Mouse (Mus musculus) heart, embryonic 13.5 days (tissue): ENCODE measurements around the gene Gm11595. TPM values are rescaled to one million over a fixed set of nuclear protein-coding genes. Genes with fewer than 3 reads are reported as not detected.
"Not testable (repeated sequence)": the region's sequence is repeated elsewhere in the genome, so short reads cannot be mapped to it uniquely, and the experiment has no call there.

ENCODE experiments used
- ATAC-seq: fragments of 200-750 bp; cut with Nextera tagmentation; 2 replicates; pipeline ENCODE4 v1.8.0; 2017; ENCODE audit warnings: moderate TSS enrichment; ENCODE audit not compliant: insufficient number of reproducible peaks, low FRiP score, low TSS enrichment; ENCODE audit errors: extremely low read depth
- H3K27ac ChIP-seq: fragments of 300-500 bp; sonication (generic); replicated peaks from 2 replicates; pipeline ENCODE4 v1.5.1; 2015; ENCODE audit warnings: moderate library complexity, mild to moderate bottlenecking, inconsistent platforms
- H3K27me3 ChIP-seq: fragments of 300-500 bp; sonication (generic); replicated peaks from 2 replicates; pipeline ENCODE4 v1.6.1; 2015; ENCODE audit warnings: mild to moderate bottlenecking, inconsistent platforms
- H3K36me3 ChIP-seq: fragments of 300-500 bp; sonication (generic); 2 replicates; pipeline ENCODE4 v1.6.1; 2015; ENCODE audit warnings: mild to moderate bottlenecking, inconsistent platforms
- H3K4me1 ChIP-seq: fragments of 300-500 bp; sonication (generic); 2 replicates; pipeline ENCODE4 v1.6.1; 2015; ENCODE audit warnings: inconsistent platforms
- H3K4me2 ChIP-seq: fragments of 300-500 bp; sonication (generic); 2 replicates; pipeline ENCODE4 v1.6.1; 2015; ENCODE audit warnings: inconsistent platforms, mild to moderate bottlenecking, moderate library complexity
- H3K4me3 ChIP-seq: fragments of 300-500 bp; sonication (generic); 2 replicates; pipeline ENCODE4 v1.5.1; 2015; ENCODE audit warnings: moderate library complexity, mild to moderate bottlenecking, inconsistent platforms
- H3K9ac ChIP-seq: fragments of 300-500 bp; sonication (generic); 2 replicates; pipeline ENCODE4 v1.6.1; 2015; ENCODE audit warnings: inconsistent platforms, mild to moderate bottlenecking, moderate library complexity
- H3K9me3 ChIP-seq: fragments of 300-500 bp; sonication (generic); 2 replicates; pipeline ENCODE4 v1.6.1; 2016; ENCODE audit warnings: inconsistent platforms
- WGBS: fragments of 180-500 bp; shearing (Covaris S2); methylation state at CpG from one replicate; pipeline ENCODE4 v1.1.7; 2015; ENCODE audit warnings: mixed read lengths; 5-methylcytosine and 5-hydroxymethylcytosine counted together
- polyA plus RNA-seq: library from polyadenylated mRNA; unstranded; fragments of >200 nt; fragmentation: Nextera tagmentation; extraction: Ambion mirVana; gene quantifications from 2 replicates; pipeline ENCODE4 v1.2.1, GENCODE M21; 2015

Gm11595 gene
- not detected in 2 replicates for polyA plus RNA-seq

- ATAC-seq, H3K4me1 ChIP-seq, H3K27me3 ChIP-seq, H3K4me3 ChIP-seq, H3K4me2 ChIP-seq, H3K27ac ChIP-seq, H3K9ac ChIP-seq, H3K9me3 ChIP-seq, H3K36me3 ChIP-seq: not testable (repeated sequence)
These were observed at the start of gene Gm11595 for GRCm38 (mm10) chr11:99772813-99773212. TSS of gene Gm11595 (minus strand) at chr11:99772913.

- WGBS, result 71% methylated on average over 2 of the region's 2 CpGs
- H3K9me3 ChIP-seq, H3K27ac ChIP-seq, H3K4me3 ChIP-seq, H3K27me3 ChIP-seq, H3K9ac ChIP-seq, H3K4me1 ChIP-seq, H3K36me3 ChIP-seq, H3K4me2 ChIP-seq, ATAC-seq: not testable (repeated sequence)
These were observed 42.9 kb upstream of the Gm11595 start, which contains the start of gene Gm11564 for GRCm38 (mm10) chr11:99815566-99815965. TSS of gene Gm11564 (minus strand) at chr11:99815666.

GRCm38 (mm10) chr11:99809792-99810191, 37.1 kb upstream of the Gm11595 start, which contains the start of gene Krtap4-13:
TSS of gene Krtap4-13 (minus strand) at chr11:99809892.
- not testable (repeated sequence) for H3K4me1 ChIP-seq, H3K27ac ChIP-seq, ATAC-seq, H3K4me2 ChIP-seq, H3K9ac ChIP-seq, H3K36me3 ChIP-seq, H3K27me3 ChIP-seq, H3K4me3 ChIP-seq, H3K9me3 ChIP-seq

- not testable (repeated sequence) for H3K4me2 ChIP-seq
- no CpG with 5 or more reads among the region's 1 CpGs for whole genome bisulfite sequencing
These were observed 31.6 kb upstream of the Gm11595 start, which contains the start of gene Gm11554 for GRCm38 (mm10) chr11:99804346-99804745. TSS of gene Gm11554 (minus strand) at chr11:99804446.

GRCm38 (mm10) chr11:99798832-99799231, 26.1 kb upstream of the Gm11595 start, which contains the start of gene Gm11569:
TSS of gene Gm11569 (minus strand) at chr11:99798932.
- not testable (repeated sequence) for H3K4me2 ChIP-seq, H3K4me3 ChIP-seq, H3K36me3 ChIP-seq, H3K9ac ChIP-seq, H3K9me3 ChIP-seq, H3K4me1 ChIP-seq, H3K27me3 ChIP-seq, ATAC-seq, H3K27ac ChIP-seq
- no CpG with 5 or more reads among the region's 1 CpGs for WGBS

More at GRCm38 (mm10) chr11:99804346-99804745, 31.6 kb upstream of the Gm11595 start, which contains the start of gene Gm11554:
- H3K9ac ChIP-seq, ATAC-seq, H3K36me3 ChIP-seq, H3K27me3 ChIP-seq, H3K4me1 ChIP-seq, H3K4me3 ChIP-seq, H3K9me3 ChIP-seq, H3K27ac ChIP-seq: not testable (repeated sequence)

GRCm38 (mm10) chr11:99793367-99793766, 20.7 kb upstream of the Gm11595 start, which contains the start of gene Gm11596:
TSS of gene Gm11596 (minus strand) at chr11:99793467.
- no peak within 1 kb of the TSS for H3K4me2 ChIP-seq
- 76% methylated on average over 2 of the region's 2 CpGs for WGBS
- 0 out of 2 replicates have a peak, but pooled peaks cover 4% of the 10 kb centered on the region for H3K27me3 ChIP-seq
- H3K27ac ChIP-seq, result no peak within 1 kb of the TSS
- H3K9ac ChIP-seq, result no peak within 1 kb of the TSS
- no peaks in the 10 kb centered on the region for H3K4me1 ChIP-seq
- H3K4me3 ChIP-seq, result no peak within 1 kb of the TSS
- ATAC-seq, result no peak
- H3K9me3 ChIP-seq, result no peaks in the 10 kb centered on the region
- H3K36me3 ChIP-seq, result no peaks in the 10 kb centered on the region

GRCm38 (mm10) chr11:99784900-99785299, 12.2 kb upstream of the Gm11595 start, which contains the start of gene Krtap4-9:
TSS of gene Krtap4-9 (plus strand) at chr11:99785200.
- ATAC-seq, H3K36me3 ChIP-seq, H3K9me3 ChIP-seq, H3K4me2 ChIP-seq, H3K27ac ChIP-seq, H3K4me3 ChIP-seq, H3K9ac ChIP-seq, H3K27me3 ChIP-seq, H3K4me1 ChIP-seq: not testable (repeated sequence)

GRCm38 (mm10) chr11:99780604-99781003, 7.9 kb upstream of the Gm11595 start, which contains the start of gene Krtap4-8:
TSS of gene Krtap4-8 (minus strand) at chr11:99780704.
- Histone ChIP-seq H3K27me3 (no peaks in the 10 kb centered on the region), H3K36me3 (no peaks in the 10 kb centered on the region), H3K9ac (no peak within 1 kb of the TSS), H3K4me2 (no peak within 1 kb of the TSS), H3K27ac (no peak within 1 kb of the TSS), H3K4me1 (peaks cover 4% of the 10 kb centered on the region; the same call in 1 of the 2 replicates), H3K4me3 (no peak within 1 kb of the TSS), H3K9me3 (no peaks in the 10 kb centered on the region)
- WGBS, result 90% methylated on average over 2 of the region's 2 CpGs
- no peak for ATAC-seq

GRCm38 (mm10) chr11:99778401-99778800, 5.7 kb upstream of the Gm11595 start:
- H3K9me3 ChIP-seq, result no peaks in the 10 kb centered on the region
- H3K27ac ChIP-seq, result no peak overlapping the region
- WGBS, result 66% methylated on average over 7 of the region's 7 CpGs

GRCm38 (mm10) chr11:99768410-99768809, 4.3 kb downstream of the Gm11595 start:
- ATAC-seq, result no peak

More at GRCm38 (mm10) chr11:99778401-99778800, 5.7 kb upstream of the Gm11595 start:
- no peaks in the 10 kb centered on the region for H3K27me3 ChIP-seq
- no peak overlapping the region for H3K9ac ChIP-seq
- ATAC-seq, result no peak
- H3K4me3 ChIP-seq, result no peak overlapping the region
- no peaks in the 10 kb centered on the region for H3K36me3 ChIP-seq
- H3K4me1 ChIP-seq, result peaks cover 4% of the 10 kb centered on the region; the same call in 1 of the 2 replicates
- no peak overlapping the region for H3K4me2 ChIP-seq

GRCm38 (mm10) chr11:99758877-99759276, 13.8 kb downstream of the Gm11595 start:
- ATAC-seq, result no peak
- H3K36me3 ChIP-seq, result no peaks in the 10 kb centered on the region
- H3K4me1 ChIP-seq, result no peaks in the 10 kb centered on the region
- WGBS, result 80% methylated on average over 1 of the region's 1 CpGs
- H3K4me2 ChIP-seq, result no peak overlapping the region
- no peak overlapping the region for H3K27ac ChIP-seq
- H3K9me3 ChIP-seq, result no peaks in the 10 kb centered on the region
- no peak overlapping the region for H3K4me3 ChIP-seq
- H3K27me3 ChIP-seq, result no peaks in the 10 kb centered on the region
- H3K9ac ChIP-seq, result no peak overlapping the region

More at GRCm38 (mm10) chr11:99768410-99768809, 4.3 kb downstream of the Gm11595 start:
- Histone ChIP-seq H3K9me3 (no peaks in the 10 kb centered on the region), H3K36me3 (no peaks in the 10 kb centered on the region), H3K27ac (no peak overlapping the region), H3K4me1 (no peaks in the 10 kb centered on the region), H3K9ac (no peak overlapping the region), H3K27me3 (no peaks in the 10 kb centered on the region), H3K4me3 (no peak overlapping the region), H3K4me2 (no peak overlapping the region)
- WGBS, result 62% methylated on average over 2 of the region's 2 CpGs

GRCm38 (mm10) chr11:99743985-99744384, 28.7 kb downstream of the Gm11595 start:
- no peak for ATAC-seq
- H3K27me3 ChIP-seq, result no peaks in the 10 kb centered on the region
- WGBS, result 62% methylated on average over 3 of the region's 3 CpGs
- no peaks in the 10 kb centered on the region for H3K9me3 ChIP-seq
- no peak overlapping the region for H3K9ac ChIP-seq
- no peaks in the 10 kb centered on the region for H3K36me3 ChIP-seq
- no peak overlapping the region for H3K4me3 ChIP-seq
- no peak overlapping the region for H3K27ac ChIP-seq
- H3K4me1 ChIP-seq, result no peaks in the 10 kb centered on the region
- no peak overlapping the region for H3K4me2 ChIP-seq
